Mouse (Mus musculus) megakaryocyte-erythroid progenitor cell, adult 5-6 weeks (primary cell): Measurements from ENCODE around the gene Inpp4a. TPM values are rescaled to one million over a fixed set of nuclear protein-coding genes. Genes with fewer than 3 reads are reported as not detected.

Source experiments
- ATAC-seq: replicated peaks from 2 replicates; pipeline ENCODE4 v1.8.0; 2016; ENCODE audit warnings: mild to moderate bottlenecking, inconsistent platforms; ENCODE audit not compliant: severe bottlenecking, poor library complexity, low FRiP score, low TSS enrichment
- total RNA-seq, 2 experiments: library from RNA; stranded (forward) in 1 of 2; stranded (reverse) in 1 of 2; fragments of 200-1000, 215-1000 nt in 1 of 2; fragments of >200 nt in 1 of 2; fragmentation: Nextera tagmentation in 1 of 2; gene quantifications; 2 replicates each; pipeline ENCODE4 v1.2.3; 2014 to 2017

Inpp4a gene
- total RNA-seq, 2 experiments from 2014 or later: 1.8 to 4.3 TPM

DNA sequence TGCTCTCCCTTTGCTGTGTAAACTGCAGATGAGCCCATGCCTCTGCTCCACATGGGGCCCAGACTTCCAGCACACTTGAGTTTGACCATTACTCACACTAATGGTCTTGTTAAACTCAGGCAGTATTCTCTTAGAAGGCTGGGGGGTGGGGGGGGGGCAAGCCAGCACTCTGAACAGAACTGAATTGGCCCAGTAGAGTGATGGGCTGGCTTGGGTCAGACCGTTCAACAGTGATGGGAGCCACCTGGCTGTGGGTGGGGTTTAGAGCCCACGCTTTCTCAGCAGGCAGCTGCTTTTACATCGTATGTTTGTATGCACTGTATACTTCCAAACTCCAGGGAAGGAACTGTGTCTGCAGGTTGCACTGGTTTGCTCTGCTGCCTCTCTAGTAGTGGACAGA, 99.3 kb downstream of the Inpp4a start:
- ATAC-seq: no peak

DNA sequence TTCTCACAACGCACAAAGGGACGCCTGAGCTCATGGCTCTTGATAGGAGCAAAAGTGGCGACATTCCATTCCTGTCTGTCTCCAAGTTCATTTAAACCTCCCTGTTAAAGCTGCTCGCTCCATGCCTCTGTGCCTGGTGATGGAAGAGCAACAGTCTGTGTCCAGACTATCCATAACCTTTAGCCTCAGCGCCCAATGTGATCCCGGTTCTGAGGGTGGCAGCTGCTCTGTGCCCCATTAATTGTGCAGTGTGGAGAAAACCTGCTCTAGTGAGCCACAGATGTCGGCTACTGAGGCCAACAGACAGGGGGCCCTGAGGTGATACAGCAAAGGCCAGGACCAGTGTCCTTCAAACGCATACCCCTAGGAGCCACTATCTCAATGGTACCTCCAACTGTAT, 100.1 kb downstream of the Inpp4a start:
- no peak for ATAC-seq

DNA sequence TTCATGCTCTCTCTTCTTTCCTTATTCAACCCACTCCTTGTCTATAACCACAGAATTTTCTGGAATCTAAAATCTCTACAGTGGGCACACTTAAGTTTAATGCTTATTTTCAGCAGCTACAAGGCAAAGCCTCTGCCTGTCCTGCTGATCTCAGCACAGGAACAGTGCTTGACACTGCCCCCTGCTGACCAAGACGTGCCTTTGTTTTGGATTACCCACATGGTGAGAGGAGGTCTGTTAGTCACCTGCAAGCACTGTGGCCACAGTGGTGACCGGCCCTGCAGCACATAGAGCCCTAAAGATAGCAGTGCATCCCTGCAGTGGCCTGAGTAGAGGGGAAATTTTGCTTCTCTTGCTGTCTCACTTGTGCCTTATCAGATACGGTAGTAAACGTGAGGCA, 102.0 kb downstream of the Inpp4a start:
- ATAC-seq: peak; percentile 77

DNA sequence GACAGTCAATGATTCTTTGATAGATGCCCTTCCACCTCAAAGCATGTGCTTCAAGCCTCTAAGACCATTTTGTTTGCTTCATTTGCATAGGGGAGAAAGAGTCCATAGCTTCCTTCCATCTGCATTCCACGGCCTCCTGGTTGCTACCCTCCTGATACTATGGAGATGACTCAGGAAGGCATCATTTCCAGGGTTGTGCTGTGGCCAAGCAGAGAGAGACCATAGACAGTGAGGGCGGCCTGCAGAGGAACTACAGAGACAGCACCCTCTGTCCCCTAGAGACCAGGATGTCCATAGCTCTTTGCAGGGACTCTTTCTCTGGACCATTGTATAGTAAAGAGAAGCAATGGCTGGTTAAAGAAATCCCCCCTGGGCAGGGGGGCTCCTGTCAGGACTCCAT, 105.5 kb downstream of the Inpp4a start:
- ATAC-seq: no peak

DNA sequence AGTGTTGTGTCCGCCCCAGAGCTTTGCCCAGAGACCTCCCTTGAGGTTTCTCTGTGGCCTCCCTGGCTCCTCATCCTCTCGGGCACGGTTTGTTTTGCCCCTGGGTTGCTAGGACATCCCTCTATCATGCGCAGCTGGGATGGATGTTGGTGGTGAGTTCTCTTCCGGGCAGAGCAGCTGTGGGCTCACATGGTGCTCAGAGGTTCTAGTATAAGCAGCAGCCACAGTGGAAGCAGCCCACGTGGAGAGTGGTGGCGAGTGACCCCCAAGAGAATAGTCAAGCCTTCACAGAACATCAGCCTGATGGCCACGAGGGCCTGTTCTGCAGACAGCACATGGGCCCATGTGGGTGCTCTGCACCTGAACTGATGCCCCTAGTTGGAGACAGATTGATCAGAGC, 107.6 kb downstream of the Inpp4a start:
- ATAC-seq: no peak

DNA sequence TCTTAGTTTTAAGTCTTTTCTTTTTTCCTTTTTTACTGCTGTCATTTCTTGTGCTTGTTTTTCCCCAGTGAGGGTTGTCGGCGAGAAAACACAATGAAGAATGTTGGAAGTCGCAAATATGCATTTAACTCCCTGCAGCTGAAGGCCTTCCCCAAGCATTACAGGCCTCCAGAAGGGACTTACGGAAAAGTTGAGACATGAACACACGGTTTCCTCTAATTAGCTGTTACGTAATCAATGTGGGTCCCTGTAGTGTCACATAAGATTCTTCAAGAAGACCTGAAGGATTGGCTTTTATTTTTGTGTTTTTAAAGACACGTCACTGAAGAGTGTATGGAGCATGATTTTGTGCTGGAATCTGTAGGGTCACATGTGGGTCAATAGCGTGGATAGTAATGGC, 108.4 kb downstream of the Inpp4a start:
- ATAC-seq: no peak

DNA sequence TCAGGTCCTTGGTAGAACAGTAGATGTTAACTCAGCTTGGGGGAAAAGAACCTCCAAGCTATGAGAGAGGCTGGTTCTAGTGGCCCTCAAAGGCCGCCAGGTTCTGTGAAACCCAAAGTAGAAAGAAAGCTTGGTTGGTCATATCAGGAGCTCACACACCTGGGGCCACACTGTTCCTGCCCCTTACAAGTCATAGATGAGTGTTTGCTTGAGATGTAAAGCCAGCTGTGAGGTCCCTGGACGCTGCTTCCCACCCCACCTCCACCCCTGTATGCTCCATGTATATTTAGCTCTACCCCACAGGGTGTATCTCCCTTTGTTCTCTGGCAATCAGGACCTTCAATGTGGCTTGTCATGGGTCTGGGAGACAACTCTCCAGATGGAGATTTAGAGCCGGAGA, 109.0 kb downstream of the Inpp4a start:
- ATAC-seq: no peak

DNA sequence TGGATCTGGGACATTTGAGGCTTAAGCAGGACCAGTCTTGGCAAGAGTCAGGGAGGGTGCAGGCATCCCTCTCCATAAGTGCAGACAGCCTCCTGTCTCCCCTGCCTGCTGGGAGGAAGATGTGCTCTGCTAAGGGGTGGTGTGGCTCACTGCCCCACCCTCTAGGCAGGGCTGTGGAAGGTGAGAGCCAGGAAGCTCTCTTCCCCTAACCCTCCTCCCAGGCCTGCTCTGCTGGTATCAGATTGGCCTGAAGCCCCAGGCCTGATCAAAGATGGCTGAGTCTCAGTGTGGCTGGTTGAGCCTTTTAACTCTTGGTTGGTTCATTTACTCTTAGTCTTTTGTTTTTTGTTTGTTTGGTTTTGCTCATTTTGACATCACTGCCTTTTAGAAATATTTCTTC, 110.0 kb downstream of the Inpp4a start:
- peak; percentile 84 for ATAC-seq

DNA sequence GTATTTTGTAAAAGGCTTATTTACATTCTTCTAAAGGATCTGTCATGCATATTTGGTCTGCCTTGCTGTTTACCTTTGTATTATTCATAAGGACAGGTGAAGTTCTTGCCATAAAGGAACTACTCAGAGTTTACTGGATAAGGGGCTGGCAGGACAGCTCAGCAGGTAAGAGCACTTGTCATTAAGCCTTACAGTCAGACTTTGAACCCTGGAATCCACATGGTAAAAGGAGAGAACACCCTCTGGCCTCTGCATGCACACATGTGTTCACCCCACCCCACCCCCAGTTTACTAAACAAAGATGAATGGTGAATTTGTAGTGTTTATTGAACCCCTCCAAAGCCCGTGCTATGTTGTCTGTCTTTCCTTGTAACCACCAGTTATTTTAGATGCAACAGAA, 115.7 kb downstream of the Inpp4a start:
- ATAC-seq: no peak

DNA sequence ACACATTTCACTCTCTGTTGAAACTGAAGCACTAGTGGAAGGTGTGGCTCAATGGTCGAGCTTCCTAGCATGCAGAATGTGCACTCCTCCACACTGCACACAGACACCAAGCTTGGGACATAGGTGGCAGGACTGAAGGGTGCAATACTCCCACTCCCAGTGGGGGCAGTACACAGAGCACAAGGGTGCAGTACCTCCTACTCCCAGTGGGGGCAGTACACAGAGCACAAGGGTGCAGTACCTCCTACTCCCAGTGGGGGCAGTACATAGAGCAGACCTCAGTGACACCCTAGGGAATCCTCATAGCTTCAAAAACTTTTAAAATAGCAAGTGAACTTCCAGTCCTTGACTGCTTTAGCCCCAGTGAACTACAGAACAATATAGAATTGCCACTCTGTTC, 119.8 kb downstream of the Inpp4a start:
- ATAC-seq: peak; percentile 99

DNA sequence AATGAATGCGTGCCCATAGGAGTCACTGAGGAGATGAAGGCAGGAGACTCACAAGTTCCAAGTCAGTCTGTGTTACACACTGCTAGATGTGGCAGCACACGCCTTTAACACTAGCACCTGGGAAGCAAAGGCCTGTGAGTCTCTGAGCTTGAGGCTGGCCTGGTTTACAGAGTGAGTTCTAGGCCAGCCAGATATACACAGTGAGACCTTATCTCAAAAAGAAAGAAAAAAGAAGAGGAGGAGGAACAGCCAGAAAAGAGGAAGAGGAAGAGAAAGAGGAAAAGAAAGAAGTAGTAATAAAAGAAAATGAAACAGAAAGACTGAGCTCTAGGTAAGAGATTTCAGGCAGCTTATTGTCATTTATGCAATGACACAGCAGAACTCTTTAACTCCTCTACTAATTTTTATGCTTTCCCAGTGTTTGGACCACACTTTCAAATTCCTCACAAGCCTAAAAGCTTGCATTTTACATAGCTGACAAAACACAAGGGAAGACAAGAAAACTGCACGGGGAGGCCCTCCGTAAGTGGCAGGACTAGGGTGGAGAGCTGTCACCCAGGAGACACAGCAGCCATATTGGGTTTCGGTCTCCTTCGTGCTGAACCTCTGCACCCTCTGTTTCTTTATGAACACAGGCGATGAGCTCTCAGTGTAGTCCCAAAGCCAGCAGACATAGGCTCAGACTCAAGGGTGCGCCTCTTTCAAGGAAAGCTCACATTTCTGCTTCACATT, 127.6 kb downstream of the Inpp4a start:
- no peak for ATAC-seq

DNA sequence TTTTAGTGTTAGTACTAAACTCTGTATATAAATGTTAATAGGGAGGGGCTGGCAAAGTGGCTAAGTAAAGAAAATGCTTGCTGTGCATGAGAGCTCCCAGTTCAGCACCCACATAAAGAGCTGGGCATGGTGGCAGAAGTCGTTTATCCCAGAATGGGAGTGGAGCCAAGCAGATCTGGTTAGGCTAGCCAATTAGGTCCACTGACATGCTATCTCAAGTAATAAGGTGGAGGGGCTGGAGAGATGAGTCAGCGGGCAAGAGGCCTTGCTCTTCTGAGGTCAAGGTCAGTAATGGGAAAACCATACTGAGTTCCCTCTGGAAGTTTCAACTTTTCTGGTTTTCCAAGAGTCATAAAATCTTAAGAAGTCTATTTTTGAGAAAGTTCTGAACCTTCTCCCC, 129.2 kb downstream of the Inpp4a start:
- 0 out of 2 replicates have a peak, but pooled peaks have one; percentile 7 for ATAC-seq

DNA sequence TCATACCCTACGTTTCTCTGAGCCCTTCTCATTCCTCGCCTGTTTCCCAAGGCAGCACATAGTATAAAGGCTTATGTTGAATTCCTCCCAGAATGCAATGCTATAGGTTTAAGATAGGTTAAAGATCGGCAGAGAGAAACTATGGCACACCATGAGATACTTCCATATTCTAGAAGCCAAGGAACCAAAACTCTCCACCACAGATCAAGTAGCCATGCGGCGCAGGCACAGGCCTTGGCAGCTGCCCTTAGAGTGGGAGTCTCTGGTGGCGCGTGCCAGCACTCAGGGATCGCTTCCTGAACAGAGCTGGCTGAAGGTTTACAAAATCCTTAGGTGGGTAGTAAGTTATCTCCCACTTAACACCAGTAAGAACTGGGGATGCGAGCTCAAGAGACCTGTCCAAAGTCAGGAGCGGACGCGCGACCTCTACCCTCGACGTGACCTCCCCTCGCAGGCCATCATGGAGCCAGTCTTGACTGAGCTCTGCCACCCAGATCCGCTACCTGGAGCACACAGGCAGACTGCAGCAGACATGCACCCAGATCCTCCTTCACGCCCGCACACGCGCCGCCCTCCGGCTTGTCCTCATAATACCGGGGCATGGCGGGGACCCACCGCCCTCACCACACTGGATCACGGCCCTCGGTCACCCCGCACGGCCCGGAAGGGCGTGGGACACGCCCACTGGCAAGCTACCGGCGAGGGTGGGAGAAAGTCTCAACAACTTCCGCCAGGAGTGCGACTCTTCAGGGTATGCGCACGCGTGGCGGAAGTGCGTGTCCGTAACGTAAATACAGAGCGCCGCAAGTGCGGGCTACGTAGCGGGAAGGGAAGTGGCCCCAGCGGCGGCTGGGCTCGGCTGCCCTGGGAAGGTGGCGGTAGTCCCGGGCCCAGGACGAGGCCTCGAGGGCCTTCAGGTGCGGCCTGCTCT, 130.0 kb downstream of the Inpp4a start, which contains the start of the genes Coa5 and Unc50:
Coa5 (minus strand) TSS at position 738 of the 931 bp plus-strand sequence.
Unc50 (plus strand) TSS at position 774 of the 931 bp plus-strand sequence.
- peak; percentile 96 for ATAC-seq

DNA sequence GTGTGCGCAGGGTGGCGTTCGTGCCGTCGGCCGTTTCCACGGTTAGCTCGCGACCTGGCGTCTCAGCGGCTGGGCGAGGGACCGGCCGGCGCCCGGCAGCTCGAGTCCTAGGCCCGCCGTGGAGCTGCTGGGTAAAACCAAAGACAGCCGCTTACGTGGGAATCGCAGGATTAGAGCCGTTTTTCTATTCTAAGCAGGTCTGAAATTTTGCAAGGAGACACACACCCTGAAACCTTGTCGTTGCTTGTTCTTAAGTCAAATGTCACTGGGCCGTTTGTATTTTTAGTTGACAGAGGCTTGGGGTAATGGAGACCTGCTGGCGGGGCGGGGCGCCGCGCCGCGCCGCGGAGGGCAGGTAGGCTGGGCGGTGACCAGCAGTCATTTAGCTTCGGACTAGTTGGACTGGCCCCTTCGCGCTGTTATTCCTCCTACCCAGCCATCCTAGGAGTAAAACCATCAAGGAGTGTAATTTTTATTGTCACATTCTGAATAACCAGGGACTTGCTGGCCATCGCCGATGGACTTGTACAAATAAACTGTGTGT, 130.7 kb downstream of the Inpp4a start:
- no peak for ATAC-seq

DNA sequence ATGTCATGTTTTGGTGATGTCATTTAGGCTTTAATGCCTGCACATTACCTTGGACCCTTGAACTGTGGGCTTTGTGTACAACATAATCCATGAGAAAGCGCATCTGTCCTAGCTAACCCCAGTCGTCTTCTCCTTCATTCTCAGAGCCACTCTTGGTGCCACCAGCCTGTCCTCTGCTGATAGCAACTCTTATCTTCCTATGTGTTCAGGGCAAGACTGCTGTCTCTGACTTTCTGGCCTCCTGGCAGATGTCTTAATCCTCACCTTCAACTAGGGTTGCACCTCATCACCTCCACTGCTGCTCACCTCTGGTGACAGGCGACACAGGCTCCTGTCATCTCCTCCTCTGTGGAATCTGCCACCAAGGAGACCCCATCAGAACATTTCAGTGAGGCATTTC, 136.8 kb downstream of the Inpp4a start:
- ATAC-seq: peak; percentile 91

DNA sequence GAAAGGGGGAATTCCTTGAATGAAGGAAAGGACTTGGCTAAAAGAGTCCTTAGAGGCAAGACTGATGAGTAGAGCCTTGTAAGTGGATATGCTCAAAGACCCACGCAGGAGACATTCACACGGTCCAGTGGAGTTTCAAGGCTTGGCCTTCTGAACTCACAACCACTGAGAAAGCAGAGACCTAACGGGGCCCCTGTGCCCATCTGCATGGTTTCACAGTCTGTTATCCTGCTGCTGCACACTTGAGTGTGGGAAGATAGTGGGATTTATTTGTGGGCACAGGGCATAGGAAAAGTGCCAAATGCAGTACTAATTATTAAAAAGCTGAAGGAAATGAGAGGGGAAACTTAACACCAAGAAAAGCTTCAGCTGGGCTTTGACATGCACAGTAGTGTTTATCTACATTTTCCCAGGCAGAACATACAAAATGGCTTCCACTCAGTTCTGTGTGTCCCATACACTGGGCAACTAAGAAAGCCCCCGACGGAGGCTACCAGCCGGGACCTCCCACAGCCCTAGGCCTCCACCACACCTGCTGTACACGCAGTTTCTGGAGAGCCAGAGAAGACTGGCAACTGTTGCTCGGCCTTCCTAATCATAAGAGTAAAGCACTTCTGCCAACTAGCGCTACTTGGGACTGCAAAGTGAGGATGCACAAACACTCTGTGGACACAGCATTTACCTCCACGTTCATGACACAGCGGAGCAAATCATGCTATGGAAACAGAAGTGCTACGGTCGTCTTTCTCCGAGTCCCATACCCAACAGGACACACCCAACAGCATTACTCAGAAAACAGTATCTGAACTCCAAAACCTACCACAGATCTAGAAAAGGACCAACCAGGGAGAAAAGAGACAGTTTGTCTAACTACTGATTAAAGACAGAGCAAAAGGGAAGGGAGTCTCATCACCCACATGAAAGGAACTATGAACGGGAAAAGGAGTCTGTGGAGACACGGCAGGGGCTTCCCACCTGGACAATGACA, 143.5 kb downstream of the Inpp4a start:
- no peak for ATAC-seq

DNA sequence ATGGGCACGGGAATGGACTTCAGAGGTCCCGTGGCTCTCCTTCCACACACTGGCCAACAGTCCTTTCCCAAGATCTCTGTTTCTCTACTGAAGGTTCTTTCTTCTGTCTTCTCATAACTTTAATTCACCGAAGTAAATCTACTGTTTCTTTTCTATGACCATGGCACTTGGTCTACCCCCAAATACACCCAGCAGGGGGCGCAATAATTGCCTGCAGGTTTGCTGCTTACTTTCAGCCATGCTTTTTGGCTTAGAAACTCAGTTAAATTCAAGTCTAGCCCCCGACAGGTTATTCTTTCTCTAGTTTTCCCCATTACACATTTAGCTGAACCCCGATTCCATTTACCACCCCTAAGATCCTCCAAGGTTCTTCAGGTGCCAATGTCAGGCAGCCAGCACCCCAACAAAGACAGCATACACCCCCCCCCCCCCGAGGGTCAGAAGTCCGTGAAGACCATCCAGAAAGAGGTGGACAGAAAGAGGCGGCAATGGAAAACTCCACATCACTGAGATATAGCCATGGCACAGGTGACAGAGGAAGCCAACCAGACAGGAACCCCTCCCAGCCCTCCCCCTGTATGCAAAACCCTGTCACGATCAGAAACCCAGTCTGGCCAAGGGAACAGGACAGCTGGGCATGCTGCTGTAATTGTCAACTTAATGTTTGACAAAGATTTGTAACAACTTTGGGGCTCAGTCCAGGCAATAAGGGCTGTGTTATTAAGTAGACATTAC, 148.9 kb downstream of the Inpp4a start:
- no peak for ATAC-seq

DNA sequence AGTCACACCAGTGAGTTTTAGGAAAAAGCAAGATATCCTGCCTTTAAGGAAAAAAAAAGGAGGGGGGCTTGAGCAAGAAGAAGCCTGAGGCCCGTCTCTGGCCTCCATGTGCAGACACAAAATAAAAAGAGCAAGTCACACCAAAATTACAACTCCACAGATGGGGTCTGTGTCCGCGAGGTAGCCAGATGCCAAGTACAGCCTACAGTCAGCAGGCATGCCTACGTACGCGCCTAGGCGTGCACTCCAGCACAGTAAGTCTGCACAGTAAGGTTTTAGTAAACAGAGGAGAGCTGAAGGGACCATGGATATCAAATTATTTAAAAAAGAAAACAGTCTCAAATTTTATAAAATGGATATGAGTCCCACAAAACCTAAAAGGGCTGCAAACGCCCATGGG, 151.6 kb downstream of the Inpp4a start:
- no peak for ATAC-seq

DNA sequence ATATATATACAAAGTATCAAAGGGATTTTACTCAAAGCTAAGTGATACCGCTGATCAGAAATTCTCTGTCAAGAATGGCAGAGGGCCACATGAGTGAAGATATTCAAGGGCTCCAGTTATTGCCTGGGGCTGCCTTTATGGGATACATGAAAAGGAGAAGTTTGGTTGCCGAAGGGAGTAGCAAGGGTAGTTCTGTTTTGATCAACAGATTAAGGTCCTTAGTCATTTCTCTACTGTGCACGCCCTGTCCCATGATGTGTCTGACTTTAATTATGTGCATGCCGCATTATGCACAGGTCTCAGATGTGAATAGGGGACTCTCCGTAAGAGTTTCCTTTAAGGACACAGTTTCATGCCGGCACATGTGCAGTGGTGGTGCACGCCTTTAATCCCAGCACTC, 157.9 kb downstream of the Inpp4a start:
- no peak for ATAC-seq
